Mouse (Mus musculus) spleen, postnatal 14 days (tissue): ENCODE measurements around the gene Glyr1.
A peak's percentile ranks its signal among the peaks of the same experiment; 100 is the strongest.

Source experiments
- DNase-seq, 2 experiments: peaks; one replicate each; pipeline ENCODE4 v3.0.0; 2021 to 2022; ENCODE audit warnings: low spot score in 2 of 2

Gene Glyr1

DNA sequence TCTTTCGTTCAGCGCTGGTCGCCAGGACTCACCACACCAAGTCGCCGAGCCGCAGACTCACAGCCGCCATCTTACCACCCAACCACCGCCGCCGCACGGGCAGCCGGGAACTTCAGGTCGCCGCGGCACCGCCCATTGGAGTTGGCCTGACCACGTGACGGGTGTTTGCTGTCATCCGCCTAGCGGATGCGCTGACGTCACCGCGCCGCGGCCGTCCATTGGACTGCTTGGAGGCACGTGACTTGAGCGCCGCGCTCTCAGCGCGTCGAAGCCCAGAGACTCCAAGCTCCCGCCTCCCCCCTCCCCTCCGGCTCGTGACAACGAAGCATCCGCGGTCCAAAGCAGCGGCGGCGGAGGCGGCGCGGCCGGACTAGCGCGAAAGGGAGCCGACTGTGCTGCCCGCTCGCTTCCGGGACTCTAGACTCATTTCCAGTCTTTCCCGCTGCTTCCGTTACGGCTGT is at the start of gene Glyr1, which contains the start of gene Ubn1:
Gene Glyr1 (minus strand): TSS at position 90 of the 461 bp plus-strand sequence.
Gene Ubn1 (plus strand): TSS at position 284 of the 461 bp plus-strand sequence.
- peak; percentile 97 to 98 for DNase-seq

DNA sequence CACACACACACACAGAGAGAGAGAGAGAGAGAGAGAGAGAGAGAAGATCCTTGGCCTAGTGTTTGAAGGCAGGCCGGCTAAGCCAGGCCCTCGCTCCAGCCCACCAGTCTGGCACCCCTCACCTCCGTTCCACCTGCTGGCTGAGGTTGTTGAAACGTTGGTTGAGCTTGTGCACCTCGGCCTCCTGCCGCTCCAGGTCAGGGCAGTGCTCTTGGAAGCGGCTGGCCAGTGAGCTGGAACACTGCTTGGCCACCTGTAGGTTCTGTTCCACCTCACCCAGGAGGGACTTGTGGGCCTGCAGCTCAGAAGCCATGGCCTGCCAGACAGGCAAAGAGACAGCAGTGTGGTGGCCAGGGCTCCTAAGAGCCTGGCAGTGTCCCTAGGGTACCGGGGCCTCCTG is 46.8 kb upstream of the Glyr1 start:
- no peak for DNase-seq

GRCm38 (mm10) chr16:5093285-5093684 is 43.6 kb upstream of the Glyr1 start:
- DNase-seq: peak in 1 of 2 experiments; percentile 7

DNA sequence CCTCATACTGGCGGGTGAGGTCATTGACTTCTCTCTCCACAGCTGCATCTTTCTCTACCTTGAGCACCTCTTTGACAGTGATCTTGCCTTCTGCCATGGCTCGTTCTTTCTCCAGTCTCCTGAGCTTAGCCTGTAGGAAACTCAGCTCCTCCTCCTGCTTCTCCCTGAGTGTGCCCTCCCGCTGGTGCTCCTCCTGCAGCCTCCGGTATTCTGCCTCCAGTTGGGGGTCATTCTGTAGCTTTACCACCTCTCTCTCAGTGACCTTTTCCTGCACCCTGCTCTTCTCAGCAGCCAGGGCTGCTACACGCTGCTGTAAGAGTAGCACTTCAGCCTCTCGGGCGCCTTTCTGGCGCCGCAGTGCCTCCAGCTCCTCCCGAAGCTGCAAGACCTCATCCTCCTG is 39.4 kb upstream of the Glyr1 start:
- no peak for DNase-seq

DNA sequence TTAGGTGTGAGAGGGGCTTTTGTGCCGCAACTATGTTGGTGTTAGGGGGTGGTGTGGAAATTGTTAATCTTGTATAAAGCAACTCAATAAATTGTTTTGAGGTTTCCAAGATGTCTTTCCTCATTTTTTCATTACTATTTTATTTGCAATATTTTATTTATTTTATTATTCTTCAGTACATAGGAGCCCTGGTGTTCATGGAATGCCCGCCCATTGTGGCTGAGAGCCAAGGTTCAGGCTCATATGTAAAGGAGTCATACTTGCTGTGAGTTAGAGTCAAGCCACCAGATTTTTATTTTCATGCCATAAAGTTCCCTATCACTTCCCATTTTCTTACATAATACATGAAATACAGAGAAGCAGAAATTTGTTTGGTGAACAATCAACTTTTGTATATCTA is 36.5 kb upstream of the Glyr1 start:
- DNase-seq: no peak

GRCm38 (mm10) chr16:5085196-5085595 is 35.5 kb upstream of the Glyr1 start:
- no peak for DNase-seq

- no peak for DNase-seq
Measured at GRCm38 (mm10) chr16:5074341-5074740, 24.7 kb upstream of the Glyr1 start.

DNA sequence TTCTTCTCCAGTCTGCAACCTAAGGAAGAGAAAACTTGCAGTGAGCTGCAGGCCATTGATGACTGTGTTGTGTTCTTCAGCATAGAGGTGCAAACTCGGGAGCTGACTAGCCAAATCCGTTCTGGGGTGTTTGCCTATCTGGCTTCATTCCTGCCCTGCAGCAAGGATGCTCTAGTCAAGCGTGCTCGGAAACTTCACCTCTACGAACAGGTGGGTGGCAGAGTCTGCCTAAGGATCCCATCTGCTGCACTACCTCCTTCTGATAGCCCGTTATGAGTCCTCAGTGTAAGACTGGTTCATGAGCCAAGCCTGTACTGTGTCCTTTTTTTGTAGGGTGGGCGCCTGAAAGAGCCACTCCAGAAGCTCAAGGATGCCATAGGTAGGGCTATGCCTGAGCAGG is 22.3 kb upstream of the Glyr1 start:
- DNase-seq: no peak

DNA sequence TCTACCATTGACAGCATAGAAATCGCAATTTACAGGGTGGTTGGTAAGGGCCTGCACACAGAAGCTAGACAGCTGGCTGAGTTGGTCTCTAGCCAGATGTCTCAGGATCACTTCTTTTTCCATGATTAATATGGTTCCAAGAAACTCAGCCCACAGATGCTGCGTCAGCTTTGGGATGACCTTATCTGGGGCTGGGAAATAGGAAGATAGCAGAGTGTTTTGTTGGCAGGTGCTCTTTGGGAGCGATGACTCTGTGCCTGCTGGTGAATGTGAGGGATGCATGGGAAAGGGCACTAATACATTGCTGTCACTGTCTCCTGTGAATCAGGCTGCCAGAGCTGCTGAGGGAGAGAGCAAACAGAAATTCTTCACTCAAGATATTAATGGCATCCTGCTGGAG is 20.7 kb upstream of the Glyr1 start:
- DNase-seq: no peak

- no peak for DNase-seq
Measured at GRCm38 (mm10) chr16:5063472-5063871, 13.8 kb upstream of the Glyr1 start.

- DNase-seq: no peak
Measured at GRCm38 (mm10) chr16:5058114-5058513, 8.5 kb upstream of the Glyr1 start.

GRCm38 (mm10) chr16:5050251-5051110 is 818 bp upstream of the Glyr1 start:
- peak; percentile 52 to 62 for DNase-seq

DNA sequence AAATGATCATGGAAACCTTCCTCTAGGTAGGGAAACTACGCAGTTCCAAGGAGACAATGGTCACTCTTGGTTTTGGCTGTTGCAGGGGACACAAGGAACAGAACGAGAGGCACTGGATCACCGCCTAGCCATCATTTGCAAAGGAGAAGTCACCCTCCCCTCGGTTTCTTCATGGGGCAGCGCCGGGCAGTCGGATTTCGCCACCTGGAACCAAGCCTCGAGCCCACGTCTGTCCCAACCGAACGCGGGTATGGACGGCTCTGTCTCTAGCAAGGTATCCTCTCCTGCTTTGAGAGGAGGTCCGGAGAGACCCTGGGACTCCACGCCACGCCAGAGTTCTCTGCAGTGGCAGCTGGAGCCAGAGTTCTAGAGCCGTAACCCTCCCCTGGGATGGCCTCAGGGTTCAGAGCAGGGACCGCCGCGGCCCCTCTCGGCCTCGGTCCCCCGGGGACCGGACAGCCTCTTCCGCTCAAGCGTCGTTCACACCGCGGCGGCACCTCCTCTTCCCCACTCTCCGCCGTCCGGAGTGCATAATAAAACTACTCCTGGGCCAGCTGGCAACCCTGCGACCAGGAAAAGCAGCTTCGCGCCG is 385 bp downstream of the Glyr1 start:
- no peak for DNase-seq

DNA sequence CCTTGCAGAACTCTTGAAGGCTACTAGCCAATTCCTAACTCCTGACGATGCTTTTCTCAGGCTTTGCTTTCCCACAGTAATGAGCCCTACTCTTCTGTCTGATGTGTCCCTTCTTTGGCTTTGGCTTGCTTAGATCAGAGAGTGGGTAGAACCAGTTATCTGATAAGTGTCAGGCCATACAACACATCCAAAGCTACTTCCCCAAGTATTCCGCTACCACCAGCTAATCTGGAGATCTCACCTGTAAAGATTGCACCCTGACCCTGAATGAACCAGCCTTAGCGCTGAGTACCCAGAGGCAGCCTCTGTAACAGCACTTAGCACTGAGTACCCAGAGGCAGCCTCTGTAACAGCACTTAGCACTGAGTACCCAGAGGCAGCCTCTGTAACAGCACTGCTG is 4.3 kb downstream of the Glyr1 start:
- no peak for DNase-seq

- no peak for DNase-seq
Measured at GRCm38 (mm10) chr16:5036649-5037234, 12.9 kb downstream of the Glyr1 start.

DNA sequence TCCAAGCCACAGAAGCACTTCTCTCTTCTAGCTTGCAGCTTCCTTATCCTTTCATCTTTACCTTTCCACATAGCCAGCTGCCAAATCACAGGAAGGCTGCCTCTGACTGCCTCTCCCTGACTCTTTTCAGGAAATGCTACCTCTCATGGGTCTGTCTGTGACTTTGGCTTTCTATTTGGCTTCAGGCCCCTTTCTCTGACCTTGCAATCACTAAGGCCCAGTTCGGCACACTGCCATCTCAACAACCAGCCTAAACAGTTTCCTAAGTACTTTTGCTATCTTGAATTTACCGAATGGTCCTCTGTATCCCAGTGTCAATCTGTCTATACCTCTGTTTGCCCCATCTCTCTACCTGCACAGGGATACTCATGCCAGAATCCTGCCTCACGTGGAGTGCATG is 14.1 kb downstream of the Glyr1 start:
- DNase-seq: no peak

DNA sequence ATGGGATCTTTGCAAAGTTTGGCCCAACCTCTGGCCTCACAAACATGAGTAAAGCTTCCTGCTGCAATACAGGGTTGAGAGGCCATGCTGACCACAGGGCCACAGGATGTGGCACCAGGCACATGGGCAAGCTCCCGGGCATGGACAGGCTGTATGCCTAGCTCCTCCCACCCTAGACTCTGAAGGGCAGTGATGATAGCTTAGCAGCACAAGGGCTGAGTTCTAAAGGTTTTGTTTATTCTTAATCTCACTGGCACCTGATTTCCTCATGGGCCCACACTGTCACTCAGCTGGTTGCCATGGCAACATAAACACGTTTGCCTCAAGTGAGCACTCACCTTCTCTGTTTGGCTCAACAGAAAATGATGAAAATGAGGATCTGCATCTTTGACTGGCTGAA is 19.8 kb downstream of the Glyr1 start:
- no peak for DNase-seq

GRCm38 (mm10) chr16:5024021-5024420 is 25.6 kb downstream of the Glyr1 start:
- no peak for DNase-seq

- no peak for DNase-seq
Measured at GRCm38 (mm10) chr16:5014578-5014977, 35.1 kb downstream of the Glyr1 start.

GRCm38 (mm10) chr16:5013054-5013838 is 36.4 kb downstream of the Glyr1 start, which contains the start of gene Rogdi:
Rogdi (minus strand) TSS chr16:5013553.
- DNase-seq: peak; percentile 92 to 93

- DNase-seq: no peak
Measured at GRCm38 (mm10) chr16:5012036-5013005, 37.3 kb downstream of the Glyr1 start.
